Comparison of ENCODE assay signal across 26 mouse cellular contexts in the genomic region with DNA sequence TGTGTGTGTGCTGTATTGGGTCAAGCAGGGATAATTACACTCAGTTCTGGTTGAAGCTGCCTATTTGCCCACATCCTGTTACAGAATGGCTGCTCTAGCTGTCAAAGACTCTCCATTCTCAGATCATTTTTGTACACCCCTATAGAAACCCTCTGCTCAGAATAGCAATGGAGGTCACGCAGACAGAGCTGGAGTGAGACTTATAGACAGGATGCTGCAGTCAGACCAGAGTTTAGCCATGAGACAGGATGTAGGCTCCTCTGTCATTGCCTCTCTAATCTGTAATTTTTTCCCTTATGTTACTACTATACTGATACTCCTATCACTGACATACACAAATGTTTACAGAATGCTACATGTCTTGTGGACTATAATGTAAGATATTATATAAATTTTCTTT.
"Had no signal": no experiment of that assay in that cellular context is flagged by ENCODE, and none has a peak within 500 bp of the region (broad histone marks: within the 10 kb centered on the region; RNA-seq: fewer than 3 reads in every experiment).

No protein-coding gene starts in this region.

- H3K9me3 ChIP-seq: heart, embryonic 10.5 days; heart, embryonic 12.5 days; heart, embryonic 15.5 days; hindbrain, embryonic 10.5 days; hindbrain, embryonic 13.5 days; hindbrain, embryonic 15.5 days; kidney, embryonic 15.5 days; limb, embryonic 13.5 days; limb, embryonic 15.5 days; liver, embryonic 12.5 days had no signal

- H3K9ac ChIP-seq: heart, embryonic 12.5 days; heart, embryonic 15.5 days; hindbrain, embryonic 13.5 days; hindbrain, embryonic 15.5 days; kidney, embryonic 15.5 days; limb, embryonic 13.5 days; limb, embryonic 15.5 days; liver, embryonic 12.5 days; liver, embryonic 14.5 days had no signal

- ATAC-seq: intestine, embryonic 16.5 days; liver, embryonic 12.5 days had no signal

- H3K4me1 ChIP-seq: heart, embryonic 10.5 days; hindbrain, embryonic 10.5 days; kidney, embryonic 15.5 days; limb, embryonic 13.5 days; limb, embryonic 15.5 days; liver, embryonic 12.5 days had no signal

- H3K4me3 ChIP-seq: gastrocnemius, adult 2 months; heart, embryonic 10.5 days; heart, embryonic 12.5 days; heart, embryonic 15.5 days; hindbrain, embryonic 10.5 days; hindbrain, embryonic 13.5 days; hindbrain, embryonic 15.5 days; kidney, embryonic 15.5 days; layer of hippocampus, adult 2 months; left cerebral cortex, adult 2 months; limb, embryonic 13.5 days; limb, embryonic 15.5 days; liver, embryonic 12.5 days had no signal

- DNase-seq: gastrocnemius, adult 2 months; gastrocnemius, postnatal 10 days; gastrocnemius, postnatal 25 days; heart, adult 18-20 months; heart, postnatal 4 days; kidney, adult 11 months; kidney, adult 2 months; kidney, adult 9 months; kidney, postnatal 14 days; kidney, postnatal 36 days; left cerebral cortex, postnatal 4 days had no signal

- H3K27ac ChIP-seq: gastrocnemius, adult 2 months; heart, embryonic 10.5 days; hindbrain, embryonic 10.5 days; hindbrain, embryonic 13.5 days; hindbrain, embryonic 15.5 days; kidney, embryonic 15.5 days; kidney, postnatal 0 days; layer of hippocampus, adult 2 months; left cerebral cortex, adult 2 months; limb, embryonic 13.5 days; limb, embryonic 15.5 days; liver, embryonic 12.5 days; liver, embryonic 14.5 days had no signal

- H3K36me3 ChIP-seq: heart, embryonic 10.5 days; heart, embryonic 12.5 days; heart, embryonic 15.5 days; hindbrain, embryonic 10.5 days; hindbrain, embryonic 13.5 days; hindbrain, embryonic 15.5 days; kidney, embryonic 15.5 days; limb, embryonic 13.5 days; limb, embryonic 15.5 days; liver, embryonic 12.5 days had no signal

- H3K27me3 ChIP-seq: heart, embryonic 12.5 days; heart, embryonic 15.5 days; hindbrain, embryonic 13.5 days; hindbrain, embryonic 15.5 days; kidney, embryonic 15.5 days; limb, embryonic 13.5 days; limb, embryonic 15.5 days; liver, embryonic 12.5 days had no signal

- H3K4me2 ChIP-seq: heart, embryonic 12.5 days; heart, embryonic 15.5 days; hindbrain, embryonic 13.5 days; hindbrain, embryonic 15.5 days; kidney, embryonic 15.5 days; limb, embryonic 13.5 days; limb, embryonic 15.5 days; liver, embryonic 12.5 days had no signal
